Mouse (Mus musculus) forebrain, embryonic 10.5 days (tissue): Measurements from ENCODE around the gene Cish. TPM values are rescaled to one million over a fixed set of nuclear protein-coding genes. Genes with fewer than 3 reads are reported as not detected.
"Not testable (repeated sequence)": the region's sequence is repeated elsewhere in the genome, so short reads cannot be mapped to it uniquely, and the experiment has no call there.

Experiments used
- DNase-seq: peaks from one replicate; pipeline ENCODE4 v3.0.0-alpha.2; 2017; ENCODE audit warnings: low spot score; ENCODE audit errors: extremely low spot score
- H3K27ac ChIP-seq: fragments of 300-500 bp; sonication (generic); 2 replicates; pipeline ENCODE4 v1.5.1; 2016; ENCODE audit warnings: mild to moderate bottlenecking
- H3K27me3 ChIP-seq: fragments of 300-500 bp; sonication (generic); 2 replicates; pipeline ENCODE4 v1.6.1; 2016; ENCODE audit warnings: mild to moderate bottlenecking; ENCODE audit not compliant: poor library complexity, severe bottlenecking
- H3K36me3 ChIP-seq: fragments of 300-500 bp; sonication (generic); replicated peaks from 2 replicates; pipeline ENCODE4 v1.6.1; 2016; ENCODE audit warnings: mild to moderate bottlenecking, moderate library complexity
- H3K4me1 ChIP-seq: fragments of 300-500 bp; sonication (generic); 2 replicates; pipeline ENCODE4 v1.6.1; 2016
- H3K4me3 ChIP-seq: fragments of 300-500 bp; sonication (generic); 2 replicates; pipeline ENCODE4 v1.5.1; 2016; ENCODE audit warnings: mild to moderate bottlenecking, moderate library complexity
- H3K9me3 ChIP-seq: fragments of 300-500 bp; sonication (generic); 2 replicates; pipeline ENCODE4 v1.6.1; 2016; ENCODE audit warnings: mild to moderate bottlenecking, moderate library complexity
- WGBS: fragments of 180-500 bp; shearing (Covaris S2); methylation state at CpG from one replicate; pipeline ENCODE4 v1.1.7; 2016; 5-methylcytosine and 5-hydroxymethylcytosine counted together
- polyA plus RNA-seq: library from polyadenylated mRNA; unstranded; fragments of >200 nt; fragmentation: Nextera tagmentation; extraction: Ambion mirVana; gene quantifications from 2 replicates; pipeline ENCODE4 v1.2.1, GENCODE M21; 2016

The Cish gene
- polyA plus RNA-seq, 1 experiment from 2014 or later: 7.6 TPM

GRCm38 (mm10) chr9:107303121-107303820 lies 7.4 kb downstream of the Cish start:
- Histone ChIP-seq H3K27me3 (peaks cover 2% of the 10 kb centered on the region; the same call in 1 of the 2 replicates), H3K36me3 (peaks cover 16% of the 10 kb centered on the region), H3K9me3 (no peaks in the 10 kb centered on the region), H3K4me3 (no peak overlapping the region), H3K4me1 (peaks cover 19% of the 10 kb centered on the region), H3K27ac (0 out of 2 replicates have a peak overlapping the region, but pooled peaks have one; percentile 36)
- WGBS: 84% methylated on average over 9 of the region's 9 CpGs
- DNase-seq: no peak

DNA sequence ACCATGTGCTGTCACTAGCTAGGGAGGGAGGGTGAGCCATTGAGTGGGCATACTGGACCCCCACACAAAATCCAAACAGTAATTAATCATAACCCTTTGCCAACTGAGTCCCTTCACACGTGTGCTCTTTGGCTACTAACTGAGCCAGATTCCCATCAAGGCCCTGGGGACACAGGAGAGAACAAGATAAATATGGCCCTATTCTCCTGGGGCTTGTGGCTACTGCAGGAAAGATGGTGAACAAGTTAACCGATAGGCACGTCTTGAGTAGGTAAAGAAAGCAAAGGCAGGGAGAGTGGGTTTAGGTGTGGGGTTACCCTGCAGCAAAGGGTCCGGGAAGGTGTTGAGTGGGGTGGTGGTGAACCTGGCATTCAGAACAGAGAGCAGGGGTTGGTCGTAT lies 8.1 kb downstream of the Cish start:
- no peak for DNase-seq
- no peak overlapping the region for H3K27ac ChIP-seq
- H3K4me1 ChIP-seq: peaks cover 13% of the 10 kb centered on the region
- no peaks in the 10 kb centered on the region for H3K9me3 ChIP-seq
- H3K36me3 ChIP-seq: peaks cover 16% of the 10 kb centered on the region
- whole genome bisulfite sequencing: 87% methylated on average over 5 of the region's 5 CpGs
- no peak overlapping the region for H3K4me3 ChIP-seq
- H3K27me3 ChIP-seq: no peaks in the 10 kb centered on the region

- H3K4me3 ChIP-seq: no peak overlapping the region
- 94% methylated on average over 3 of the region's 3 CpGs for WGBS
- H3K36me3 ChIP-seq: peaks cover 16% of the 10 kb centered on the region
- H3K4me1 ChIP-seq: peaks cover 11% of the 10 kb centered on the region; the same call in 1 of the 2 replicates
- no peaks in the 10 kb centered on the region for H3K27me3 ChIP-seq
- no peak for DNase-seq
- H3K27ac ChIP-seq: no peak overlapping the region
- H3K9me3 ChIP-seq: no peaks in the 10 kb centered on the region
Measured at GRCm38 (mm10) chr9:107304383-107304782, 8.6 kb downstream of the Cish start.

DNA sequence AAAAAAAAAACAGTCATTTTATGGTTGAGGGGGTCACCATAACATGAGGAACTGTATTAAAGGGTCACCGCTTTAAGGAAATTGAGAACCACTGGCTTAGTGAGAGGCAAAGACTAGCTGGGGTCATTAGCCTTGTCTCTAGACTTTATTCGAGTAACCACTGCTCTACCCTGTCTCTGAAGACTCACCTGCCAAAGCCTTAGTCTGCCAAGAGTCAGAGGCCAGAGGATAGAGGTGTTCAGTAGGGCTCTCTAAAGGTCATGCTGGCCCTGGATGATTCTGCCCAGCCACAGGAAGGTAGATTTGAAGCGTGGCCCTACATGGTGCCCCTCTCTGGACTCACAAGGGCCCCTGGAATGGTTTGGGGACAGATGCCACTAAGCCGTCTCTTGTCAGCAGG lies 9.2 kb downstream of the Cish start:
- WGBS: 85% methylated on average over 4 of the region's 4 CpGs
- Histone ChIP-seq H3K27me3 (no peaks in the 10 kb centered on the region), H3K4me1 (peaks cover 11% of the 10 kb centered on the region; the same call in 1 of the 2 replicates), H3K27ac (no peak overlapping the region), H3K9me3 (no peaks in the 10 kb centered on the region), H3K4me3 (no peak overlapping the region), H3K36me3 (peaks cover 16% of the 10 kb centered on the region)
- DNase-seq: no peak

DNA sequence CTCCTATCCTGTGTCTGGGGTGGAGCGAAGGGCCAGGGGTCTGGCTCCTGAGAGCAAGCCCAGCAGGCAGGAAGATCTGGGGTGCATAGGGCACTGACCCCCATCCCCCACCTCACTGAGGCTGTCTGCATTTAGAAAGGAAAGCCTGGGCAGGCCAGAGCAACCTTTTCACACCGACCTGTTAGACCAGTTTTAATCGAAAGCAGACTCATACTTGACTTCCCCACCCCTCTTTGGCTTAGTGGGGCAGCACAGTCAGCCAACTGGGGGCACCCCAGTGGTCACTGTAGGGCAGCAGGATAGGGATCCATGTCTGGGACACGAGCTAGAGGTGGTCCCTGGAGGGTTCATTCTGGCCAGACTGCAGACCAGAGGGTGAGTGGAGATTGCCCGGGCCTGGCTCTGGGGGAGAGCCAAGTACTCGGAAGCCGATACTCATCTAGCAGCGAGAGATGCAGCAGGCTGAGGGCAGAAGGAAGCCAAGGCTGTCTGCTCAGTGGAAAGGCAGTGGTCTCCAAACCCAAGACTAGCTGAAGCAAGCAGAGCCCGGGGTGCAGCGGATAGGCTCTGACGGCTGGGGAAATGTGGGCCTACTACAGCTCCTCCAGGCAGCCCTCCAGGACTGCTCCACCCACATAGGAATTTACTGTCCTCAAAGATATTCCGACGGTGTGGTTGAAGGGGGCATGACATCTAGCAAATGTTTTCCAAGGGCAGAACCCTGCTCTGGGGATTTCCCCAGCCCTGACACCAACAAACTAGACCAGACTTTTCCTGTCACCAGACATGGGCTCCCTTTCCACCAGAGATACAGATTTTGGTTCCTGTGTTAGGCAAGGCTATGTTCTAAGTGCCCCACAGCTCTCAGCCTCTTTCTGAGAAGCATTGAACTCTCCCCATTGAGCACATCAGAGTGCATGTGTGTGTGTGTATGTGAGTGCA lies 10.0 kb downstream of the Cish start:
- H3K4me3 ChIP-seq: no peak overlapping the region
- 67% methylated on average over 13 of the region's 13 CpGs for WGBS
- H3K27me3 ChIP-seq: no peaks in the 10 kb centered on the region
- 0 out of 2 replicates have a peak overlapping the region, but pooled peaks have one; percentile 26 for H3K27ac ChIP-seq
- H3K36me3 ChIP-seq: peaks cover 11% of the 10 kb centered on the region
- DNase-seq: no peak
- H3K4me1 ChIP-seq: peaks cover 11% of the 10 kb centered on the region; the same call in 1 of the 2 replicates
- no peaks in the 10 kb centered on the region for H3K9me3 ChIP-seq

GRCm38 (mm10) chr9:107306673-107307072 lies 10.8 kb downstream of the Cish start:
- WGBS: 81% methylated on average over 1 of the region's 1 CpGs
- not testable (repeated sequence) for H3K27me3 ChIP-seq, DNase-seq, H3K36me3 ChIP-seq, H3K27ac ChIP-seq, H3K9me3 ChIP-seq, H3K4me3 ChIP-seq
- peaks cover 11% of the 10 kb centered on the region; the same call in 1 of the 2 replicates for H3K4me1 ChIP-seq

GRCm38 (mm10) chr9:107307099-107307872 lies 11.5 kb downstream of the Cish start:
- no peak for DNase-seq
- WGBS: 89% methylated on average over 11 of the region's 11 CpGs
- Histone ChIP-seq H3K4me3 (no peak overlapping the region), H3K27me3 (no peaks in the 10 kb centered on the region), H3K36me3 (no peaks in the 10 kb centered on the region), H3K9me3 (no peaks in the 10 kb centered on the region), H3K4me1 (peaks cover 11% of the 10 kb centered on the region; the same call in 1 of the 2 replicates), H3K27ac (no peak overlapping the region)

DNA sequence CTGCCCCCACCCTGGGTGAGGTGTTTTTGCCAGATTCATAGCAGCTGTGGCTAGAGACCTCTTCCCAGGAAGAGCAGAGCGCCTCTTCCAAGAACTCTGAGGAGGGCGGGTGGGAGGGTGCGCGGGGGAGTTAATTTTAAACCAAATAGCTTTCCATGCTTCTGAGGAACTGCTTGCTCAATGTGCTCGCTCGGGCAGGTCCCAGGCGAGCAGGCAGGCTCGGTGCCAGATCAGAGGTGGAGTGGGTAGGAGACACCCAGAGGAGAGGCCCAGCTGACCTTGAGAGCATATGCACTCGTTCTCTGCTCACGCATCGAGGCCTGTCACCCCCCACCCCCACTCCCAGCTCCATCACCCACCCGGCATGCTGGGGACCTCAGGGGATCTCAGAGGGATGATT lies 12.1 kb downstream of the Cish start:
- Histone ChIP-seq H3K27ac (no peak overlapping the region), H3K9me3 (no peaks in the 10 kb centered on the region), H3K27me3 (no peaks in the 10 kb centered on the region), H3K4me1 (peaks cover 16% of the 10 kb centered on the region), H3K36me3 (no peaks in the 10 kb centered on the region), H3K4me3 (no peak overlapping the region)
- DNase-seq: no peak
- 86% methylated on average over 12 of the region's 12 CpGs for WGBS

DNA sequence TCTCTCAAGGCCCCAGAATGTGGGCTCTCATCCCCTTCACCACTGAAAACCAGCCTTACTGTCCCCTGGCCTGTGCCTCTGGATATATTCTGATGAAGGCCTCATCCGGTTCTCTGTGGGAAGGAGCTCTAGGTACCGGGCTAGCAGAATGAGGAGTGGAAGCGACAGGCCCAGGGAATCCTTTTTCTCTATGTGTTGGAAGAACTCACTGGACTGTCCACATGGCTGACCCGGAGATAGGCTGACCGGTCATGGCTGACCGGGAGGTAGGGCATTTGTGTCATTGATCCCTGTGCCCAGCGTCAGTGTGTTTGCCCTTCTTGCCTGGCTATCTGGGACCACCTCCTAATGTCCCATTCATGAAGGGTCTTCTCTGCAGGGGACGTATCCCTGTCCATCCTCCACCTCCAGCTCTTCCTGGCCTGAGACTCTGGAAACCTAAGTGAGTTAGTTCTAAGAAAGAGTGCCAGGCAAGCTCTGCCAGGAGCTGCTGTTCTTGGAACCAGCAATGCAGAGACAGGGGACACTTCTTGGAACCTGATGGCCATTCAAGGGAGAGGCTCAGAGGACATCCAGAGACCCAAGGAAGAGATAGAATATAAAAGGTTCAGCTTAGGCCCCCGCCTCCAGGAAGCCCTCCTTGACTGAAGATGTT lies 12.6 kb downstream of the Cish start:
- Histone ChIP-seq H3K27me3 (no peaks in the 10 kb centered on the region), H3K27ac (no peak overlapping the region), H3K9me3 (no peaks in the 10 kb centered on the region), H3K36me3 (no peaks in the 10 kb centered on the region), H3K4me3 (no peak overlapping the region), H3K4me1 (peaks cover 19% of the 10 kb centered on the region)
- WGBS: 89% methylated on average over 9 of the region's 9 CpGs
- no peak for DNase-seq

DNA sequence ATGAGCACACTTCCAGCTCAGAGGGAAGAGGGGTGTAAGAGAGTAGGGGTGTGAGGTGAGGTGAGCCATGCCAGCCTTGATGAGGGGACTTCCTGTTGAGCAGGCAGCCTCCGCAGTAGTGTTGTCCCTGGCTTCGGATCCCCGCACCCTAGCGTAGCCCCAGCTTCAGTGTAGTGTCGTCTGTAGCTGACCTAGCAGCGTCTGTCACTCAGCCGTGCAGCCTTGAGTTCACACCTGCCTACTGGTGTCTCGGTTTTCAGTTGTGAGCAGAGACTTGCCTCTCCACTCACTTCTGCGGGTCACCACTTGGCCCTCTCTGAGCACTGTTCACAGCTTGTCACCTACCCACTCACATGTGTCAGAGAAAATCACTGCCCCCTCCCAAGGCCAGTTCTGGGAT lies 13.3 kb downstream of the Cish start:
- H3K27me3 ChIP-seq: no peaks in the 10 kb centered on the region
- 86% methylated on average over 9 of the region's 9 CpGs for WGBS
- no peak overlapping the region for H3K4me3 ChIP-seq
- H3K36me3 ChIP-seq: no peaks in the 10 kb centered on the region
- H3K4me1 ChIP-seq: peaks cover 19% of the 10 kb centered on the region
- no peaks in the 10 kb centered on the region for H3K9me3 ChIP-seq
- no peak for DNase-seq
- H3K27ac ChIP-seq: no peak overlapping the region

- WGBS: 83% methylated on average over 5 of the region's 5 CpGs
- no peak for DNase-seq
- H3K9me3 ChIP-seq: no peaks in the 10 kb centered on the region
- no peak overlapping the region for H3K27ac ChIP-seq
- no peaks in the 10 kb centered on the region for H3K36me3 ChIP-seq
- H3K4me3 ChIP-seq: no peak overlapping the region
- peaks cover 19% of the 10 kb centered on the region for H3K4me1 ChIP-seq
- H3K27me3 ChIP-seq: no peaks in the 10 kb centered on the region
Measured at GRCm38 (mm10) chr9:107309600-107309999, 13.8 kb downstream of the Cish start.
